Mouse (Mus musculus) erythroid progenitor cell, adult 5-6 weeks (primary cell): ENCODE results near the gene Rere. TPM values are rescaled to one million over a fixed set of nuclear protein-coding genes. Genes with fewer than 3 reads are reported as not detected.
A peak's percentile ranks its signal among the peaks of the same experiment; 100 is the strongest.
"Not testable (repeated sequence)": the region's sequence is repeated elsewhere in the genome, so short reads cannot be mapped to it uniquely, and the experiment has no call there.

Experiments used
- ATAC-seq: replicated peaks from 2 replicates; pipeline ENCODE4 v1.8.0; 2016; ENCODE audit warnings: moderate number of reproducible peaks, mild to moderate bottlenecking, moderate TSS enrichment, inconsistent platforms; ENCODE audit not compliant: poor library complexity, low FRiP score, severe bottlenecking
- total RNA-seq, 2 experiments: library from RNA; stranded (forward) in 1 of 2; stranded (reverse) in 1 of 2; fragments of 150-400 nt in 1 of 2; fragments of 186-747, 209-891 nt in 1 of 2; gene quantifications; 2 replicates each; pipeline versions ENCODE4 v1.2.3 to v1.2.4; 2015 to 2017; ENCODE audit warnings: low replicate concordance in 2 of 2

Gene Rere
- total RNA-seq, 2 experiments from 2014 or later, result 5.5 to 31.0 TPM

DNA sequence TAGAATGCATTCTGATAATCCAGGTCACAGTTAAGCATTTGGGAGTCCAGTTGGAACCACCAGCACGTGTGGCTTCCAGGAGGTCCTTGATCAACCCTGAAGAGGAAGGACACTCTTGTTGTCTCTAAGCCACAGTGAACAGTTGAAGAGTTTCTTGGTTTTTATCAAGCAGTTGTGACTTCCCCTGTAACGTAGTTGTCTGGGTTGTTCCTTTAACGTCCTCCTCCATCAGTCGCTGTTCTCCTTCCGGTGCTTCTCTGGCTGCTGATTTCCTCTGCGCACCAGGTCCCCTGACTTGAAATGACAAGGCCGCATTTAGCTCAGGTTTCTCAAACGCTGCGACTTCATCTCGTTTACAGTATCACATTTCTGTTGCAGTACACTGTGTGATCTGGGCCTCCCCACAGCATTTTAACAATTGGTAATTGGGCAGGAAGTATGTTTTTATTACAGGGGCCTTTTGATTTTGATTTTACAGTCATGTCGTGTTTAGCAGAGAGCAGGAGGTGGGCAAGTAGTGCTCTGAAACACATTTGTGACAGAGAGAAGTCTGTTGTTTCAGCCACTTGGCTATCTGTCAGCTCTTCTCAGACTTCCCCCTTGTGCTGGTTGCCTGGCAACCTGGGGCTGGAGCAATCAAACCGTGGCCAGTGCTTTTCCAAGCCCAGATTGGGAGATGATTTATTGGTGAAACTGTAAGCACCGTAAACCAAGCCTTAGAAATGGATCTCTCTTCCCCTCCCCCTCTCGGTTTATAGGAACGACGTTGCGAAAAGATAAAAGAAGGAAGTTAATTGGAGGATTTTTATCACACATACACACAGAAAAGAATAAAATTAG is 275.2 kb downstream of the Rere start:
- no peak for ATAC-seq

DNA sequence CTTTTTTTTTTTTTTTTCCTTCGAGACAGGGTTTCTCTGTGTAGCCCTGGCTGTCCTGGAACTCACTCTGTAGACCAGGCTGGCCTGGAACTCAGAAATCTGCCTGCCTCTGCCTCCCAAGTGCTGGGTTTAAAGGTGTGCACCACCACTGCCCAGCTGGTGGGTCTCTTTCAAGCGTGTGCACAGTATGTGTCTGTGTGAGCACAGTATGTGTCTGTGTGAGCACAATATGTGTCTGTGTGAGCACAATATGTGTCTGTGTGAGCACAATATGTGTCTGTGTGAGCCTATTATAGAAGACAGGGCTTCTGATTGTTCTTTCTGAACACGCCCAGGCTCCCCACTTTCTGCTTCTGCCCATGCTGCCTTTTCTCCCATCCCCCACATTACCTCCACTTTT is 275.8 kb downstream of the Rere start:
- not testable (repeated sequence) for ATAC-seq

DNA sequence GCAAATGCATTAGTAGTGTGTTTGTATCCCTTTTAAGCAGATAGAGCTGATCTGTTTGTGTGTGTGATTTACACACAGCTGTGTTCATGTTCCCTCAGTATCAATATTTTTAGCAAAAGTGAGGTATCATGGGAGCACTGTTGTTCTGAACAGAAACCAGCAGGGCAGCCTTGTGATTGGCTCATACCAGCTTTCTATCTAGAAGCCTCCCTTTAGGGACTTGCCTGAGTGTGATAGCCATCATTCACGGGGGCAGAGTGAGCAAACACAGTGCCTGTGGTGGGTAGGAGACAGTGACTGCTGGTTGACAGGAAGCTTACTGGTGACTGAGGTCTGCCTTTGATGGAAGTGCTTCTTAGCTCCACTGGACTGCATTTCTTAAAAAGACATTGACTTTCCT is 276.5 kb downstream of the Rere start:
- ATAC-seq, result no peak

DNA sequence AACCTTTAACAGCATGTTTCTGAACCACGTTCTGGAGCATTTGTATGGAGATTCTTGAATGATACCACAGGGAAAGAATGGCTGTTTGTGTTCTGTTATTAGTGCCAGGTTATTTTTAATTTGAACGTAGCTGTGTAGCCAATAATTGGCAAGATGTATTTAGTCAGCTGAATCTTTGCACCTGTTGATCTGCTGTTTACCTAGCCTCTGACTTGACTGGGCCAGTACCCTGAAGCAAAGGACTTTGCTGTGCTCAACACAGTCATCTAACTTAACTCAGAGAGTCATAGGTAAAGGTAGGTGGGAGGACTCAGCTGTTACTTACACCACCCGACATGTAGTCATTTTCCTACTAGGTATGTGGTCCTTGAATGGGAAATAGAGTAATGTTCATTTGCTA is 278.1 kb downstream of the Rere start:
- no peak for ATAC-seq

DNA sequence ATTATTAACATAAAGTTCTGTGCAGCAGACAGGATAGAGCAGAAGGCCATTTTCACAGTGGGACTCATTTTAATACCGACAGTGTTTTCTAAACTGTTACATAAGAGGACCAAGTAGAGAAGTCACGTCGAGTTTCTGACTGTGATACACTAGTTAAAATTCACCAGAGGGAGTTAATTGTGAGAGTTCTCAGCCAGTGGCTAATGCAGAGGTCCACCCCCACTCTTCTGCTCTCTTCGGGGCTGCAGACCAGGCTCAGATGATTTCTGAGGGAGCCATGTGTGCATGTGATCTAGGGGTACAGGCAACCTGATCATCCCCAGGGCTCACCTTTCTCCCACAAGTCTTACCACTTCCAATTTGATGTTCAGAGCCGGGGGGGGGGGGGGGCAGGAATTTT is 281.8 kb downstream of the Rere start:
- no peak for ATAC-seq

DNA sequence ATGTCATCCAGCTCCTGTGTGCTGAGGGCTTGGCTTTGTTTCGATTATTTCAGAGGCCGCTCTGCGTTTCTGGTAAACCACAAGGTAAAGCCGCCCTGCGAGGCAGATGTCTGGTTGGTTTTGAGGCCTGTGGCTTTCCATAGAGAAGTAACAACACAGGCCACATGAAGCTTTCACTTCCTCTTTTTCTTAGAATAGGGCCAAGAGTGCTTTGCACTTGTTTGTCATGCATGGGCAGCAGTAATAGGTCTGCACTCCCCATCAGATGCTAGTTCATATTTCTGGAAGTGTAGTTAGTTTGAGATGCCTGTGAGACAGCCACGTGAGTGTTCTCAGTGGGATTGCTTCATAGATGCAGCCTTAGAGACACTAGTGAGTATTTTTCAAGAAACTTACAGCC is 284.7 kb downstream of the Rere start:
- ATAC-seq, result no peak

DNA sequence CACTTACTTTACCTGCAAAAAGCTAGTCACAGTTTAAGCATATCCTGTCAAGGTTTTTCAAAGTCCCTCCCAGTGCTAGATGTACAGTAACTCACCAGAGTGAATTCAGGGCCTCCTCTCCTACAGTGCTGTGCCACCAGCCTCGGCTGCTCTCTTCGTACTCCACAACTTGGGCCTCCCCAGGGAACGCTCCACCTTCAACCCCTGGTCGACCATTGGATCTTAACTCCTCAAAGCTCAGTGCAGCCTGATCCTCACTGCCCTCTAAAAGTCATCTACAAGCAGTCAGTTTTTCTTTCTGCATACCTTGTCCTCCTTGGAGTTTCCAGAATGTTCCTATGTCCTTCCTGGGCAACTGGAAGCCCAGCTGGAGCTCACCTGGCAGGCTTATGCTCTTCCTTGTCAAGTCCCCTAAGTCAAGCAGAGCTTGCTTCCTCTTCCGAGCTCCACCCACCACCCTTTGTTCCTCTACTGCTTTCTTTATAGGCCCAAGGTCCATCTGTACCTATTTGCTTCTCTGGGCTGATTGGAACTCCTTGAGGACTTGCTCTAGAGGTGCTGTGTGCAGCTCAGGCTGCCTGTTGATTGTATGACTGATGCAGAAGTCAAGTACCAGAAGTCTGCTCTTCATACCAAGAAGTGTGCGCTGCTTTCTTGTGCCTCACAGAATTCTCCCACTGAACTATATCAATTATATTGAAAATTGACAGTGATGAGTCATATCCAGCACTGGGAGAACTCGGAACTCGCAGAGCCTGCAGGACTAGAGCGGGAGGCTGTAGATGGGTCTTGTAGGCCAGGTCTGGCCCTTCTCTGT is 287.1 kb downstream of the Rere start:
- peak; percentile 13 for ATAC-seq

DNA sequence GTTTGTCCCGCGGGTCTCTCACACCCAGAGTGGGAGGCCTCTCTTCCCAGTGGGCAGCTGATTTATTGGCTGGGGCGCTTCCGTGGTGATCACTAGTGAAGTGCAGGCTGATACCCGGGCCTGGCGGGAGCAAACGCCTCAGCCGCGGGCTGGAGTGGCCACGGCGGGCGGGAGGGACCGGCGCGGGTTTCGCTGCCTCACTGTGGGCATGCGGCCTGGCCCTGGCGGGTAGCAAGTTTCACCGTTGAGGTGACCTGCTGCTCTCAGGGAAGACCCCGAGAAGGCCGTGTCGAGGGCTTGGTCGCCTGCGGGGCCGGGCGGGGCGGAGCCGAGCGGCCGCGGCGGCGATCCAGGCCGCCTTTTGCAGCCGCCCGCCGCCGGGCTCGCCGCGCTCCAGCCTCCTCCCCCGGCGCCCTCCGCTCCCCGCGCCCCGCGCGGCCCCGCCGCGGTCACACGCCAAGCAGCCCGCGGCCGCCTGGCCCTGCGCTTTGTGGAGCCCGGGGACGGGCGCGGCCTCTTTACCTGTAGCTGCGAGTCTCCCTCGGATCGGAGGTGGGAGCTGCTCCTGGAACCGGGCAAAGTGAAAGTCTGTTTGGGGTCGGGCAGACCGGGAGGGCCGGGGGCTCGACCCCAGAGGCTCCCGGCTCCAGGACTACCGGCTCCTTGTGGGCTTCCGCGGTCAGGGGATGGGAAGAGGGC is 287.8 kb downstream of the Rere start:
- peak; percentile 77 for ATAC-seq

DNA sequence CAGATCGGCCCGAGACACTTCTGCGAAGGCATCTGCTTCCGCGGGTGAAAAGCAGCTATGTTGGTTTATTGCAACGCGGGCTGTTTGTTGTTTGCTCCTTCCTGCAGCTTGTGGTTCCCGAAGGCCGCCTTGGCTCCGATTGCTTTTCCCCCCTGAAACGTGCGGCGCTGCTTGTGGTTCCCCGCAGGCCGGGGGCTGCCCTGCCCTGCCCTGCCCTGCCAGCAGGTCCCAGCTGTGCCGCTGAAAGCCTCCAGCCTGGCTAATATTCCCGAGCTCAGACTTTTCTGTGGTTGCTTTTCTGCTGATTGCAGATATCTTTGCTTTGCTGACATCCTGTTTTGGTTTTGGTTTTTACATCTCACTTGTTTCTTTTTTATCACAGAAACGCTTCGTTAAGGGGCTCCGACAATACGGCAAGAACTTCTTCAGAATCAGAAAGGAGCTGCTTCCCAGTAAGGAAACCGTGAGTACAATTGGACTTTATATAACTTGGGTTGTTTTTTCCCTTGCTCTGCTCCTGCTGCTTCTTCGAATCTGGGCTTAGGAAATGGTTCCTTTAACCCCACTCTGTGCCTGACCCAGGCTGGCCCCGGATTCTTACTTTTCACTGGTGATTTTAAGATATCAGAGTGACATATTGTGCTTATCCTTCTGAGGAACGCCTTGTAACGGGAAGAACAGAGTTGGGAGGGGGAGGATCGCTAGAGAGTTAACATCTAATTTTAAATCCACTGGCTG is 288.6 kb downstream of the Rere start:
- peak; percentile 61 for ATAC-seq

DNA sequence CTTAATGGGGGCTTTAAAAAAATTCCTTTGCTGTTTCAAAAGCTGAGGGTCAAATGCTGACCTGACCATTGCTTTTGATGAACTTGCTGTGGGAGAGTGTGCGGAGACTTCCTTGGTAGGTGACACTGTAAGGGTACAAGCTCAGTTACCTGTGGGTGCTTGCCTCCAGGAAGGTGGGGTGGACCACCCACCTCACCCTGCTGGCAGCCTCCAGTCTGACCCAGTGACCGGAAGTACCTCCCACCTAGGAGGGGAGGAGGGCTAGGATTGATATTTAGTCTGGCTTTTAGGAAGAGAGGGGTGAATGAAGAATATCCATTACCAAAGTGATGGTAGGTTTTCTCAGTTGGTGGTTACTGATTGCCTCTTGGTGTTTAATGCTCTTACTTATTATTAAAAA is 289.3 kb downstream of the Rere start:
- no peak for ATAC-seq

DNA sequence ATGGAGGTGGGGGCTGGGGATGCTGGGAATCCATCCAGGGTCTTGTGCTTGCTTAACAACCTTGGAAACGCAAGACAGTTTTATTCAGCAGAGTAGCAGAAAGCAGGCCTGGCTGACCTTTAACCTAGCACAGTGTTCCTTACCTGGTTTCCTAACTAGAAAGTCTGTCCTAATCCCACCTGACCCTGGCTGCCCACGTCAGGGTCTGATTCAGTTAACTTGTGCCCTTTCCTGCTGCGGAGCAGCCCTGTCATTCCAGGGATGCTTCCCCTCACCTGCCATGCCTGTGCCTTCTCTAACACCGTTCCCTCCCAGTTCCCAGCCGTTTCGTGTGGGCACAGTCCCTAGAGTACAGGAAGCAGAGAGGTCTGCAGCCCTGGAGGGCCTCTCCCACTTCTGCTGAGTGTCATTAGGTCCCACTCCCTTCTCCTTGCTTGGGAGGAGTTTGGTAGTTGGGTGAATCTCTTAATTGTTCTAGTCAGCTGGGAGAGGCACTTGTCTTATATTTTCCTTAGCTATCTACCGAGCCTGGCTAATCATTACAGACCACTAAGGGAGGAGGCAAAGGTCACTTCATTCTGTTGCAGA is 290.8 kb downstream of the Rere start:
- ATAC-seq, result no peak

DNA sequence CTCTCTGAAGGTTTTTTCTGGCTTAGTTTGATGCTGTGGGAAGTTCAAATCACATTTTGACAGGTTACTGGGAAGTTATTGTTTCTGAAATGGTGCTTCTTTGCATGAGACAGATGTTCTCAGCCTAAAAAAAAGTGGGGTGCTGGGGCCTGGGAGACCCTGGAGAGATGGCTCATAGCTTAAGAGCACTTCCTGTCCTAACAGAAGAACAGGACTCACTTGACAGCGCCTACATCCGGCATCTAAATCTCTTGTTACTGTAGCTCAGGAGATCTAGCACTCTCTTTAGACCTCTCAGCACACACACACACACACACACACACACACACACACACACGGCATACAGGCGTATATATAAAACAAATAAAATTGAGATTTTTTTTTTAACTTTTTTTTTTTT is 291.5 kb downstream of the Rere start:
- ATAC-seq, result no peak

DNA sequence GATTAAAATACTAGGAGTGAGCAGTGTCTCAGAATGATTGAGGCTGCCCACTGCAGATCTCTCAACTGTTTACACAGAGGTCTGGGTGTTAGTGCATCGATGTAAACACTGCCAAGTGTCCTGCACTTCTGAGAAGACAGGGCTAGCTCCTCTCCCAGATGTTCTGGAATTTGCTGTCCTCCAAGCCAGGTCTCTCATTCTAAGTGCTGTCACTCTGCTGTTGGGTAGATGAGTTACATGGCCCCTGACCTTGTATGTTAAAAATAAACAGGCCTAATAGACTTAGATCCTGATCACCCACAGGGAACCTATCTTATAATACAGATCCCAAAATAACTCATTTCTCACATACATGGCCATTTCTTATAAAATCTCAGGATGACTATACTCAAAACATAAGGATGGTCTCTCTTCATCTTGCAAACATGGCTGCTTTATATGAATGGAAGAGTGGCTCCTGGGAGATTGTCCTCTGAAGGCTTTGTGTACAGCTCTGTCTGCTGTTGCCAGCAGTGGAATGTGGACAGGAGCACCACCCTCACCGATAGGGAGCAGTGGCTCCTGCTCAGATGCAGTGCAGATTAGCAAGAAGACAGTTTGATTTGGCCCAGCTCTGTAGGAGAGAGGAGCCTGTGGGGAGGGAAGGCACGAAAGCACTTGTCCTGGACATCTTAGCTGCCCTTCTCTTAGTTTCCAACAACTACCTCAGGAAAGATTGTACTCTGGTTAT is 294.1 kb downstream of the Rere start:
- no peak; the same call in 1 of the 2 replicates for ATAC-seq

DNA sequence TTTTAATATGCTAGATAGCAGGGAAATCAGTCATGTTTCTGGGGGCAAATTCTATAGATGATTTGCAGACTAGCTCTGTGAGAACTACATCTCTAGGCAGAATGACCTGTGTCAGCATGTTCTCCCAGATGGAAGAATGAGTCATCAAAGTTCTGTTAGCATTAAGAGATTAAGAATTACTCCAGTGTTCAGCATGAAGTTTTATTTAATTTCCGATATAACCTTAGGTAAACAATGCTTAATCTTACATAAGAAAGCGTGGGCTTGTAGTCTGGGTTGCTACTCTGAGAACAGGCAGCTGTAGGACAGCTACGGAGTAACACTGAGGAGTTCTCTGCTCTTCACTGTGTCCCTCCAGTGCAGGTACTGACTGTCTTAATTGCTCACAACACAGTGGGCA is 294.9 kb downstream of the Rere start:
- ATAC-seq, result no peak

DNA sequence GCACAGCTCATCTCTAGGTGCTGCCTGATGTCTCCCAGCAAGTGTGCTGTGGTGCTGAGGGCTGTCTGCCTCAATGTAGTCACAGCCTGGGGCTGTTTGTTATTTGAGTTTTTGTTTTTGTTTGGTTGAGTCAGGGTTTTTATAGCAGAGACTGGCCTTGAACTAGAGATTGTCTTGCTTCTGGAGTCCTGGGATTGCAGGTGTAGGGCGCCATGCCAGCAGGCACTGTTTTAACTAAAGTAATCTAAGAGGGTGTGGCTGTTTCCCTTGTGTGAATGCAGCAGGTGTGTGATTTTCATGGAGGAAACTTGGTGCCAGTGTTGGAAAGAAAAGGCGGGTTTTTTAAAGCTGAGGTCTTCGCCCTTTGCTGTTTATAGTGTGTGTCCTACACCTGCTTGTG is 296.6 kb downstream of the Rere start:
- ATAC-seq, result no peak

DNA sequence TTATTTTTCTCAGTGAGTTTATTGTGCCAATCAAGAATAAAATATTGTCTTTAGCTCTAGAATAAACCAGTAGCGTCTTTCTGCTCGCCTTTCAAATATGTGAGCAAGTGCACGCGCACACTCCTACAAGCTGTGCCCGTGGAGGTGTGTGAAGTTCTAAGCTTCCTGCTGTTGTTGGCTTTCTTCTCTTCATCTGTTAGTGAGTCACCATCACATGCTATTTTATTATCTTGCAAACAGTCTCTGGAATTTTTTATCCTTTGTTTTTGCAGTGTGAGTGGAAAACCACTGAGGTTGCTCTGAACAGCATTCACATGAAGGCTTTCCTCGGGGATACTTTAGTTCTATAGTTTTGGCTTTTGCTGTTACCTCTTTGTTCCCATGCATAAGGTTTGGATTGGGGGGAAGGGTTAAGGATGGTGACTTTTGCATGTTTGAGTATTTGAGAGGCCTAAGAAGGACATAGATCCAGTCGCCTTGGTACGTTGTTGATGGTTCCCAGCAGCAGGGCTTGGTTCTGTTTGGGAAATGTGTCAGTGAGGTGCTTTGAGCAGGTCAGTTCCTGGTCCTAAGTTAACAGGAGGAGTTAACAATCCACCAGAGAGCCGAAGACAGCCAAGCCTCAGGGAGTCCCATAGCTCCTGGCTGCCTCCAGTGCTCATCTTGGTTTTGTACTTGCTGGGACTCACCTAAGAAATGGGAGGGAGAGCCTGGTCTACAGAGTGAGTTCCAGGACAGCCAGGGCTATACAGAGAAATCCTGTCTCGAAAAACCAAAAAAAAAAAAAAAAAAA is 300.7 kb downstream of the Rere start:
- ATAC-seq, result no peak

DNA sequence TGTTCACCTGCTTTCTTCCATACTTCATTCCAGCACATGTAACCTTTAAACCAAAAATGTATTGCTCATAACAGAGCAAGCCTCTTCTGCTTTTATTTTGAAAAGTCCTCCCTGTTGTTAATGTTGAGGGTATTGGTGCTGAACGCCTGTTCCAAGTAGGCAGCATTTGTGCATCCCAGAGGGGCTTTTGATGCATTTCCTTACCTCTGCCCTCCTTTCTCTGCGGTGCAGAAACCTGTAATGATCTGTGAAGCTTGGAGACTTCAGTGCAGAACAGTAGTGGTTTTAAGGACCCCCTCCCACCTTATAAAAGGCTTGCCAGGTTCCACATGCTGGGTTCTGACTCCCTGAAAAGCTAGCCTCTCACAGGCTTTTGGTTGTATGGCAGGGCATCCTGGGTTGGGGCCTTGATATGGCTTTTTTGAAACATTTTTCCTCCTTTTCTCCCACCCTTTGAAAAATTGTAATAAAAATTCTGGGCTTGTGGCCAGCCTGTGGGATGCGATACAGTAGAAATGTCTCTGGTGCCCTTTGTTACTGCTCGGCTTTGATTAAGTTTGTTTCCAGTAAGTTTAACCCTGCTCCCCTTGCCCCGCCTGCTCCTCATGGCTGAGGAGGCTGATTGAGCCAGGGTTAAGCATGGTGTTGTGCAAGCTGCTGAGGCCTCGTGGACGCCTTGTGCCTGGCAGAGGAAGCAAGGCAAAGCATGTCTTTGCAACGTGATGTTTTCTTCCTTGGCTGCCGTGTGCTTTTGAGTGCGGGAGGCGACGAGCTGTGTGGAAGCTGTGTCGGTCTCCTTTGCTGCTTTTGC is 301.7 kb downstream of the Rere start:
- no peak for ATAC-seq
